Mouse (Mus musculus): Measurements from ENCODE around the gene Pigq. TPM values are rescaled to one million over a fixed set of nuclear protein-coding genes. Genes with fewer than 3 reads are reported as not detected.
A peak's percentile ranks its signal among the peaks of the same experiment; 100 is the strongest.

Gene Pigq
- polyA plus RNA-seq, 1 experiment: 144 TPM

- DNase-seq (ENCODE audit: low read depth): no peak
These were observed 61.5 kb downstream of the Pigq start for GRCm38 (mm10) chr17:25883268-25883667.

GRCm38 (mm10) chr17:25882306-25882705 lies 62.4 kb downstream of the Pigq start:
- no peak for DNase-seq (ENCODE audit: low read depth)

- DNase-seq (ENCODE audit: low read depth): no peak
These were observed 63.0 kb downstream of the Pigq start for GRCm38 (mm10) chr17:25881691-25882090.

GRCm38 (mm10) chr17:25880913-25881641 lies 63.7 kb downstream of the Pigq start:
- DNase-seq (ENCODE audit: low read depth): no peak

- peak; percentile 96 for DNase-seq (ENCODE audit: low read depth)
These were observed 64.4 kb downstream of the Pigq start, which contains the start of gene Wfikkn1 for GRCm38 (mm10) chr17:25880196-25880910. Gene Wfikkn1, minus strand, starts transcription at chr17:25880858.

- no peak for DNase-seq (ENCODE audit: low read depth)
These were observed 65.0 kb downstream of the Pigq start for GRCm38 (mm10) chr17:25879750-25880149.

- no peak for DNase-seq (ENCODE audit: low read depth)
These were observed 65.5 kb downstream of the Pigq start for GRCm38 (mm10) chr17:25879261-25879660.

GRCm38 (mm10) chr17:25878611-25879180 lies 66.0 kb downstream of the Pigq start:
- no peak for DNase-seq (ENCODE audit: low read depth)

- no peak for DNase-seq (ENCODE audit: low read depth)
These were observed 66.8 kb downstream of the Pigq start for GRCm38 (mm10) chr17:25877741-25878610.

GRCm38 (mm10) chr17:25877025-25877424 lies 67.7 kb downstream of the Pigq start:
- no peak for DNase-seq (ENCODE audit: low read depth)

Other genes with a start within 250 kb of the Pigq start
- not detected in 2 replicates for gene Gng13, start 227.8 kb downstream of the Pigq start, polyA plus RNA-seq (2012; rRNA removed)
- gene Chtf18, start 217.5 kb downstream of the Pigq start, polyA plus RNA-seq (2012; rRNA removed): 2.6 and 2.9 TPM in 2 replicates
- 25.8 and 28.8 TPM in 2 replicates for gene Rpusd1, start 217.3 kb downstream of the Pigq start, polyA plus RNA-seq (2012; rRNA removed)
- gene Mslnl, start 208.9 kb downstream of the Pigq start, polyA plus RNA-seq (2012; rRNA removed): 0.36 and 0.38 TPM in 2 replicates
- 17.7 and 34.7 TPM in 2 replicates for gene Msln, start 190.6 kb downstream of the Pigq start, polyA plus RNA-seq (2012; rRNA removed)
- 19.1 and 23.9 TPM in 2 replicates for gene Narfl, start 171.2 kb downstream of the Pigq start, polyA plus RNA-seq (2012; rRNA removed)
- 45.8 and 47.3 TPM in 2 replicates for gene Haghl, start 159.3 kb downstream of the Pigq start, polyA plus RNA-seq (2012; rRNA removed)
- 0.29 and 0.30 TPM in 2 replicates for gene Ccdc78, start 158.4 kb downstream of the Pigq start, polyA plus RNA-seq (2012; rRNA removed)
- 105 and 133 TPM in 2 replicates for gene Fam173a, start 152.0 kb downstream of the Pigq start, polyA plus RNA-seq (2012; rRNA removed)
- gene AC134908.4, start 149.3 kb downstream of the Pigq start, polyA plus RNA-seq (2012; rRNA removed): 0.23 TPM in 1 of 2 replicates, not detected in the other
- 22.2 and 31.4 TPM in 2 replicates for gene Metrn, start 147.8 kb downstream of the Pigq start, polyA plus RNA-seq (2012; rRNA removed)
- 0.58 and 0.81 TPM in 2 replicates for gene Fbxl16, start 135.9 kb downstream of the Pigq start, polyA plus RNA-seq (2012; rRNA removed)
- 32.1 and 36.4 TPM in 2 replicates for gene Wdr24, start 121.3 kb downstream of the Pigq start, polyA plus RNA-seq (2012; rRNA removed)
- 91.2 and 94.5 TPM in 2 replicates for gene Jmjd8, start 116.1 kb downstream of the Pigq start, polyA plus RNA-seq (2012; rRNA removed)
- gene Stub1, start 111.5 kb downstream of the Pigq start, polyA plus RNA-seq (2012; rRNA removed): 219 and 228 TPM in 2 replicates
- gene Rhbdl1, start 107.6 kb downstream of the Pigq start, polyA plus RNA-seq (2012; rRNA removed): 129 and 138 TPM in 2 replicates
- 47.4 and 55.8 TPM in 2 replicates for gene Gm20683, start 103.2 kb downstream of the Pigq start, polyA plus RNA-seq (2012; rRNA removed)
- 54.0 and 60.0 TPM in 2 replicates for gene Rhot2, start 100.1 kb downstream of the Pigq start, polyA plus RNA-seq (2012; rRNA removed)
- 27.1 and 35.9 TPM in 2 replicates for gene Wdr90, start 83.4 kb downstream of the Pigq start, polyA plus RNA-seq (2012; rRNA removed)
- gene Mcrip2, start 76.2 kb downstream of the Pigq start, polyA plus RNA-seq (2012; rRNA removed): 58.8 and 61.7 TPM in 2 replicates
- gene Mettl26, start 69.9 kb downstream of the Pigq start, polyA plus RNA-seq (2012; rRNA removed): 89.7 and 105 TPM in 2 replicates
- 0.95 and 1.1 TPM in 2 replicates for gene Wfikkn1, start 64.1 kb downstream of the Pigq start, polyA plus RNA-seq (2012; rRNA removed)
- gene Rab40c, start 25.2 kb downstream of the Pigq start, polyA plus RNA-seq (2012; rRNA removed): 49.5 and 51.3 TPM in 2 replicates
- 7.0 and 12.9 TPM in 2 replicates for gene Nhlrc4, start within 50 bp of the Pigq start, polyA plus RNA-seq (2012; rRNA removed)
- gene A930017K11Rik, start 7.6 kb upstream of the Pigq start, polyA plus RNA-seq (2012; rRNA removed): 2.4 TPM in 2 replicates
- gene Capn15, start 40.9 kb upstream of the Pigq start, polyA plus RNA-seq (2012; rRNA removed): 27.6 and 28.1 TPM in 2 replicates
- gene Rab11fip3, start 124.6 kb upstream of the Pigq start, polyA plus RNA-seq (2012; rRNA removed): 29.9 and 35.0 TPM in 2 replicates
- gene Decr2, start 145.4 kb upstream of the Pigq start, polyA plus RNA-seq (2012; rRNA removed): 24.3 and 24.4 TPM in 2 replicates
- 7.2 and 9.4 TPM in 2 replicates for gene Nme4, start 150.7 kb upstream of the Pigq start, polyA plus RNA-seq (2012; rRNA removed)
- gene Tmem8, start 168.4 kb upstream of the Pigq start, polyA plus RNA-seq (2012; rRNA removed): 65.0 and 70.0 TPM in 2 replicates
- gene Mrpl28, start 178.6 kb upstream of the Pigq start, polyA plus RNA-seq (2012; rRNA removed): 75.3 and 86.7 TPM in 2 replicates
- gene Axin1, start 193.8 kb upstream of the Pigq start, polyA plus RNA-seq (2012; rRNA removed): 16.8 and 19.5 TPM in 2 replicates